Mouse (Mus musculus): ENCODE measurements around the gene Vars2. TPM values are rescaled to one million over a fixed set of nuclear protein-coding genes. Genes with fewer than 3 reads are reported as not detected.

Vars2 gene
- polyA plus RNA-seq, 1 experiment from 2014 or later, result 14.3 TPM

GRCm38 (mm10) chr17:35617127-35617526 lies 50.3 kb downstream of the Vars2 start:
- no peaks in the 10 kb centered on the region for H3K27me3 ChIP-seq
- H3K27ac ChIP-seq, result no peak overlapping the region
- H3K36me3 ChIP-seq, result no peaks in the 10 kb centered on the region
- no peaks in the 10 kb centered on the region for H3K9me3 ChIP-seq
- 71% methylated on average over 4 of the region's 4 CpGs for WGBS
- H3K4me2 ChIP-seq, result no peak overlapping the region
- H3K4me3 ChIP-seq, result no peak overlapping the region
- no peak overlapping the region for H3K9ac ChIP-seq
- no peak for ATAC-seq (ENCODE audit: insufficient number of reproducible peaks, low FRiP score, low TSS enrichment, low read depth)
- no peaks in the 10 kb centered on the region for H3K4me1 ChIP-seq

Other genes with a start within 250 kb of the Vars2 start
- 0.35 and 0.46 TPM in 2 replicates for gene H2-Q6, start 242.7 kb downstream of the Vars2 start, polyA plus RNA-seq (2015; fragmentation: Nextera tagmentation; extraction: Ambion mirVana)
- gene H2-Q7, start 228.4 kb downstream of the Vars2 start, polyA plus RNA-seq (2015; fragmentation: Nextera tagmentation; extraction: Ambion mirVana), result 3.1 and 3.3 TPM in 2 replicates
- 0.65 and 1.2 TPM in 2 replicates for gene H2-Q10, start 197.5 kb downstream of the Vars2 start, polyA plus RNA-seq (2015; fragmentation: Nextera tagmentation; extraction: Ambion mirVana)
- not detected in 2 replicates for gene Pou5f1, start 161.6 kb downstream of the Vars2 start, polyA plus RNA-seq (2015; fragmentation: Nextera tagmentation; extraction: Ambion mirVana)
- 88.0 and 97.6 TPM in 2 replicates for gene Tcf19, start 150.8 kb downstream of the Vars2 start, polyA plus RNA-seq (2015; fragmentation: Nextera tagmentation; extraction: Ambion mirVana)
- 18.0 and 18.1 TPM in 2 replicates for gene Cchcr1, start 150.5 kb downstream of the Vars2 start, polyA plus RNA-seq (2015; fragmentation: Nextera tagmentation; extraction: Ambion mirVana)
- gene Psors1c2, start 134.4 kb downstream of the Vars2 start, polyA plus RNA-seq (2015; fragmentation: Nextera tagmentation; extraction: Ambion mirVana), result 1.3 and 1.8 TPM in 2 replicates
- gene Cdsn, start 115.5 kb downstream of the Vars2 start, polyA plus RNA-seq (2015; fragmentation: Nextera tagmentation; extraction: Ambion mirVana), result 2.0 and 4.8 TPM in 2 replicates
- 5.6 and 6.0 TPM in 2 replicates for gene 2300002M23Rik, start 100.1 kb downstream of the Vars2 start, polyA plus RNA-seq (2015; fragmentation: Nextera tagmentation; extraction: Ambion mirVana)
- gene Sfta2, start 66.0 kb downstream of the Vars2 start, polyA plus RNA-seq (2015; fragmentation: Nextera tagmentation; extraction: Ambion mirVana), result not detected in 2 replicates
- 0.14 and 0.33 TPM in 2 replicates for gene Gm9573, start 41.0 kb downstream of the Vars2 start, polyA plus RNA-seq (2015; fragmentation: Nextera tagmentation; extraction: Ambion mirVana)
- 0.09 and 0.10 TPM in 2 replicates for gene Mucl3, start 23.9 kb downstream of the Vars2 start, polyA plus RNA-seq (2015; fragmentation: Nextera tagmentation; extraction: Ambion mirVana)
- 36.2 and 42.2 TPM in 2 replicates for gene Gtf2h4, start 6.1 kb upstream of the Vars2 start, polyA plus RNA-seq (2015; fragmentation: Nextera tagmentation; extraction: Ambion mirVana)
- gene Ddr1, start 37.0 kb upstream of the Vars2 start, polyA plus RNA-seq (2015; fragmentation: Nextera tagmentation; extraction: Ambion mirVana), result 81.7 and 85.2 TPM in 2 replicates
- gene Ier3, start 154.1 kb upstream of the Vars2 start, polyA plus RNA-seq (2015; fragmentation: Nextera tagmentation; extraction: Ambion mirVana), result 23.2 and 27.5 TPM in 2 replicates
- 60.2 and 70.9 TPM in 2 replicates for gene Flot1, start 155.6 kb upstream of the Vars2 start, polyA plus RNA-seq (2015; fragmentation: Nextera tagmentation; extraction: Ambion mirVana)
- 811 and 833 TPM in 2 replicates for gene Tubb5, start 170.7 kb upstream of the Vars2 start, polyA plus RNA-seq (2015; fragmentation: Nextera tagmentation; extraction: Ambion mirVana)
- gene Mdc1, start 173.9 kb upstream of the Vars2 start, polyA plus RNA-seq (2015; fragmentation: Nextera tagmentation; extraction: Ambion mirVana), result 13.0 and 15.0 TPM in 2 replicates
- gene Nrm, start 193.7 kb upstream of the Vars2 start, polyA plus RNA-seq (2015; fragmentation: Nextera tagmentation; extraction: Ambion mirVana), result 55.5 and 59.0 TPM in 2 replicates
- gene Ppp1r18, start 198.0 kb upstream of the Vars2 start, polyA plus RNA-seq (2015; fragmentation: Nextera tagmentation; extraction: Ambion mirVana), result 24.8 and 28.8 TPM in 2 replicates
- 36.8 and 41.3 TPM in 2 replicates for gene Dhx16, start 212.2 kb upstream of the Vars2 start, polyA plus RNA-seq (2015; fragmentation: Nextera tagmentation; extraction: Ambion mirVana)
- gene 2310061I04Rik, start 229.8 kb upstream of the Vars2 start, polyA plus RNA-seq (2015; fragmentation: Nextera tagmentation; extraction: Ambion mirVana), result 18.0 and 23.0 TPM in 2 replicates
- 58.9 and 59.1 TPM in 2 replicates for gene Atat1, start 242.5 kb upstream of the Vars2 start, polyA plus RNA-seq (2015; fragmentation: Nextera tagmentation; extraction: Ambion mirVana)
- 72.4 and 77.1 TPM in 2 replicates for gene Mrps18b, start 248.8 kb upstream of the Vars2 start, polyA plus RNA-seq (2015; fragmentation: Nextera tagmentation; extraction: Ambion mirVana)
- gene Ppp1r10, start 248.8 kb upstream of the Vars2 start, polyA plus RNA-seq (2015; fragmentation: Nextera tagmentation; extraction: Ambion mirVana), result 35.0 and 40.1 TPM in 2 replicates